Mouse (Mus musculus) heart, postnatal 4 days (tissue): Measurements from ENCODE around the gene Gm49384. TPM values are rescaled to one million over a fixed set of nuclear protein-coding genes. Genes with fewer than 3 reads are reported as not detected.
A peak's percentile ranks its signal among the peaks of the same experiment; 100 is the strongest.

Source experiments
- DNase-seq: peaks from one replicate; pipeline ENCODE4 v3.0.0; 2021
- total RNA-seq, 2 experiments: library from RNA; stranded (reverse); gene quantifications; 2 replicates each; pipeline ENCODE4 v1.2.3; 2021

Gm49384 gene
- total RNA-seq, 2 experiments from 2014 or later, result 8.4 to 10.0 TPM

- no peak for DNase-seq
These were observed 3.3 kb upstream of the Gm49384 start for GRCm38 (mm10) chr12:69207396-69207795.

DNA sequence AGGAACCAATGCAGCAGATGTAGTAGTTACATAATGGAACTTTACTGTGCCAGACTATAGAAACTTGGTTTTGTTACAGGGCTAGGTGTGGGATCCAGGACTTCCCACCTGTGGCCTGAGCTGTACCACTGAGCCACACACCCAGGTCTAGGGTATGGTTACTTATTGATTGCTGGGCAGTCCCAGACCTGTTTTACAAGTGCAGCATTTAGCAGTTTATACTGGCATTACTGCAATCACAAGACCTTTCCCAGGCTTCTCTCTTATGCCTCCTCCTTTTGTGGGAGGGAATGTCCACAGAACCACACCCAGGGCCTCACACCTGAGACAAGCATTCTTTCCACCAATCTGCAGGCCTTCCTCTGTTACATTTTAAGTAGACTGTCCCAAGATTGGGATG is 5.1 kb downstream of the Gm49384 start:
- no peak for DNase-seq

DNA sequence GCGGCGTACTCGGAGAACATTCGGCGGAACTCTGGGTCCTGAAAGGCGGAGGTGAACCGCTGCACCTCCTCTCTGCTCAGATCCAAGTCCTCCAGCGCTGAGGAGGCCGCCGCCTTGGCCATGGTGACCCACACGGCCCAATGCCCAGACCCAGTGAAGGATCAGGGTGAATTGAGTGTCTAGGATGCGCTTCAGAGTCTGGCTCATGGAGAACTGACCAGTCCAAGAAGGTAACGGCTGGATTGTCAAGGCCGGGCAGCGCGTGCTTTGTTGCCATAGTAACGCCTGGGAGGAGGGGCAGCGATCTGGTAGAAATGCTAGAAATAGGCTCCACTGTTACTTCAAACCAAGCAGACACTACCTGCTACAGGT is 5.9 kb downstream of the Gm49384 start, which contains the start of gene Dnaaf2:
TSS of gene Dnaaf2 (minus strand) at position 266 of the 372 bp plus-strand sequence.
- peak; percentile 76 for DNase-seq

DNA sequence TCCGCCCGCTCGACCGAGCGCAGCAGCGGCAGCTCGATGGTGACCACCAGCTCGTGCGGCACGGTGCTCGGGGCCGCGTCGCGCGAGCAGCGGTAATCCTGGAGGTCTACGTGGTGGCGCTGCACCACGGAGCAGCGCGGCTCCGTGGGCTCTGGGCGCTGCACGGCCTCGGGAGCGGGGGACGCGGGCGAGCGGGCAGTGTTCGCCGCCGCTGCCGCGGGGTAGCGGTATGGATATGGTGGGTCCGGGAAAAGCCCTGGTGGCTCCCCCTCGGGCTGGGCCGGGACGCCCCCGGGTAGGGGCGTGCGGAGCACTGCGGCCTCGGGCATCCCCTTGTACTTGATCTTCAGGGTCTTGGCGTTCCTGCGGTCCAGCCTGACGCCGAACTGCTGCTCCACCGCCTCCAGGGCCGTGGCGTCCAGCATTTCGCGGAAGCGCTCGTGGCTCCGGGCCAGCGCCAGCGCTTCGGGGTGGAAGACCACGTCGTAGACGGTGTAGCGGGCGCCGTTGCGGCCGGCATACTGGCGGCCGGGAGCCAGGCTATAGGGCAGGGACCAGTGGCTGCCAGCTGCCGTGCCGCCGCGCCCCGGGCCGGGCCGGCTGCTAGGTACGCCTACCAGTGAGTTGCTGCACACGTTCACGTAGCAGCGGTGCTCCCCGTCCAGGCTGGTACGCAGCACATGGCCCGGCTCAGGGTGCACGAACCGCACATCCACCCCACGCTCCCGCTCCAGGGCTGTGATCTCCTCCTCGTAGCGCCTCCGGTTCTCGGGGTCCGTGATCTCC is 6.5 kb downstream of the Gm49384 start:
- peak; percentile 70 for DNase-seq

- DNase-seq, result peak; percentile 72
These were observed 7.4 kb downstream of the Gm49384 start, which contains the start of gene Gm49383 for GRCm38 (mm10) chr12:69196444-69197377. Gm49383 (minus strand) TSS chr12:69197104.

DNA sequence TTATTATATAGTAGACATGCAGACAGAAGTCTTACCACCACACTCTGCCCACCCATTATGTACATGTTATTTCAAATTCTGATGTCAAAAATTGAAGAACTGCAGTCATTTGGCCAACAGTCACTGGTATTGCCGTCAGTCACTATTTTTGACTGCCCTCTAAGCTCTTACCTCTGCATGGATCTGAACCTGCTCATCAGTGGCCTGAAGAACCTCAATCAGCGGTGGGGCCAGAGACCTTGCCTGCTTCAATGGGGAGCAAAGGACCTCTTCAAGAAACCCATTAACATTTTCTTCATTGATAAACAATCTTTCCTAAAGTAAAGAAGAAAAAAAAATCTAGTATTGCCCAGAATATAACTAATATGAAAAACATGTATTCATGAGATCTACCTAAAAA is 11.4 kb downstream of the Gm49384 start:
- DNase-seq, result no peak

DNA sequence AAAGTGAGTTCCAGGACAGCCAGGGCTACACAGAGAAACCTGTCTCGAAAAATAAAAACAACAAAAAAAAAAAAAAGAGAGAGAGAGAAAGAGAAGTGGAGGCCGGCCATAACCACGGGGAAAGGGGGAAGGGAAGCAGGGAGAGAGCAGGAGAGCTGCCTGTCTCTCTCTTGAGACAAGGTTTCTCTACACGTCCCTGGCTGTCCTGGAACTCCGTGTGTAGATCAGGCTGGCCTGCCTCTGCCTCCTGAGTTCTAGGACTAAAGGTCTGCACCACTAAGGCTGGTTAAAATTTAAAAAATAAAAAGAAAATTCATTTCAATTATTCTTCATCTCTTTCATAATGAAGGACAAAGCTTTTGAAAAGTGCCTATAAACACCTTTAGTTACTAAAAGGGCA is 12.7 kb downstream of the Gm49384 start:
- no peak for DNase-seq

DNA sequence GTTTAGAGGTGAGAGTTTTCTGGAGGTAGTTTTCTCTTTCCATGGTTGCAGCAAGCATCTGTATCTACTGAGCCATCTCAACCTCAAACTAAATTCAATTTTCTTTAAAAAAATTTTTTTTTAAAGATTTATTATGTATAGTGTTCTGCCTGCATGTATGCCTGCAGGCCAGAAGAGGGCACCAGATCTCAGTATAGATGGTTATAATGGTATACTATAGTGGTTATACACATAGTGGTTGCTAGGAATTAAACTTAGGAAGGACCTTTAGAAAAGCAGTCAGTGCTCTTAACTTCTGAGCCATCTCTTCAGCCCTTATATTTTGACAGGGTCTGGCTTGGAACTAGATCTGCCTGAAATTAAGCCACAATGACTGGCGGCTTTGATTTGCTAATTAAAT is 13.5 kb downstream of the Gm49384 start:
- DNase-seq, result no peak

- DNase-seq, result no peak
These were observed 14.0 kb downstream of the Gm49384 start for GRCm38 (mm10) chr12:69190074-69190473.

GRCm38 (mm10) chr12:69186811-69187471 is 17.1 kb downstream of the Gm49384 start:
- DNase-seq, result no peak

DNA sequence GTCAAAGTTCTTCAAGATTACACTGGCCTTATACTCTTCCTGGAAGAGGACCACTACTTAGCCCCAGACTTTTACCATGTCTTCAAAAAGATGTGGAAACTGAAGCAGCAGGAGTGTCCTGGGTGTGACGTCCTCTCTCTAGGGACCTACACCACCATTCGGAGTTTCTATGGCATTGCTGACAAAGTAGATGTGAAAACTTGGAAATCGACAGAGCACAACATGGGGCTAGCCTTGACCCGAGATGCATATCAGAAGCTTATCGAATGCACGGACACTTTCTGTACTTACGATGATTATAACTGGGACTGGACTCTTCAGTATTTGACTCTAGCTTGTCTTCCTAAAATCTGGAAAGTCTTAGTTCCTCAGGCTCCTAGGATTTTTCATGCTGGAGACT is 18.7 kb downstream of the Gm49384 start:
- no peak for DNase-seq

DNA sequence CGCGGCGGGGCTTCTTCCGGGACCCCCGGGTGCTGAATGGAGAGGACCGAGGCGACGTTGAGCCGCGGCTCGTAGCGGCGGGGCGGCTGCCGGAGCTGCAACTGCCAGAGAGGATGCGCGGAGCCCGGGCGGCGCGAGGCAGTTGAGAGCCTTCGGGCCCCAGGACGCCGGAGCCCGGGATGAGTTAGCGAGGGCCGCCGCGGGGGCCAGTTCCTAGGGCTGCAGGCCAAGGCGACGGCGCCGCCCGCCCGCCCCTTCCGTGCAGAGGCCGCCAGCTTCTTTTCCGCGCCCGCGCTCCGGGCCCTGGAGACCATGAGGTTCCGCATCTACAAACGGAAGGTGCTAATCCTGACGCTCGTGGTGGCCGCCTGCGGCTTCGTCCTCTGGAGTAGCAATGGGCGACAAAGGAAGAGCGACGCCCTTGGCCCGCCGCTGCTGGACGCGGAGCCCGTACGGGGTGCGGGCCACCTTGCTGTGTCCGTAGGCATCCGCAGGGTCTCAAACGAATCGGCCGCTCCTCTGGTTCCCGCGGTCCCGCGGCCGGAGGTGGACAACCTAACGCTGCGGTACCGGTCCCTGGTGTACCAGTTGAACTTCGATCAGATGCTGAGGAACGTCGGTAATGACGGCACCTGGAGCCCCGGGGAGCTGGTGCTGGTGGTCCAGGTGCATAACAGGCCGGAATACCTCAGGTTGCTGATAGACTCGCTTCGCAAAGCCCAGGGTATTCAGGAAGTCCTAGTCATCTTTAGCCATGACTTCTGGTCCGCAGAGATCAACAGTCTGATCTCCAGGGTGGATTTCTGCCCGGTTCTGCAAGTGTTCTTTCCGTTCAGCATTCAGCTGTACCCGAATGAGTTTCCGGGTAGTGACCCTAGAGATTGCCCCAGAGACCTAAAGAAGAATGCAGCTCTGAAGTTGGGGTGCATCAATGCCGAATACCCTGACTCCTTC is 19.4 kb downstream of the Gm49384 start:
- peak; percentile 70 for DNase-seq

GRCm38 (mm10) chr12:69183583-69184308 is 20.3 kb downstream of the Gm49384 start, which contains the start of the genes Rpl36al and Mgat2:
Rpl36al (minus strand) TSS chr12:69184083.
Mgat2 (plus strand) TSS chr12:69184157.
- peak; percentile 99 for DNase-seq

GRCm38 (mm10) chr12:69181800-69182199 is 22.3 kb downstream of the Gm49384 start:
- no peak for DNase-seq

DNA sequence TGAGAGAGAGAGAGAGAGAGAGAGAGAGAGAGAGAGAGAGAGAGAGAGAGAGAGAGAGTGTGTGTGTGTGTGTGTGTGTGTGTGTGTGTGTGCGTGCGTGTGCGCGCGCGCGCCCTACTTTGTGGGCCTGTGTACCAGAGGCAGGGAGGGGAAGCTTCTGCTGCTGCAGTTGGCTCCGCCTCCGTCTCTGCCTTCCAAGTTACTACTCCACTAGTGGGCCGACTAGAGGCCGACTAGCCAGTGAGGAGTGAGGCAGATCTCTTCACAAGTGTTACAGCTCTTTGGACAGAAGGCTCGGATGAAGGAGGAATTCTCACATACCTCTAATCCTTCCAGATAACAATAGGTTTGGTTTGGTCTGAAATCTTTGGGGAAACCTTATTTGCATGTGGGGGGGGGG is 24.7 kb downstream of the Gm49384 start:
- no peak for DNase-seq

DNA sequence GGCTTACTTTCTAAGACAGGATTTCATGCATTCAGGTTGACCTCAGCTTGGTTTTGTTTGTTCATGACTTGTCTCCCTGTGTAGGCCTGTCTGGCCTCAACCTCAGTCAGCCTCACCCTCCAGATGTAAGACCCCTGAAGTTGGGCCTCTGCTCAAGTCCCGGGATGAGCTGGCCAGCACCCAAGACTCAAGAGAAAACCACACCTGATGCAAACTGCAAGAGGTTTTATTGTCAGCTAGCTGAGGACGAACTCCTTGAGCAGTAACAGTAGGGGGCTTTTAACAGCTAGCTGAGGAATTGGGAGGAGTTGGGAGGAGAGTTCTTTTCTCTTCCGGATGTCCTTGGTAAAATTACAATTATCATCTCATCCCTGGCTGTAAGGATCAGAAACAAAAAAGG is 26.5 kb downstream of the Gm49384 start:
- DNase-seq, result no peak

GRCm38 (mm10) chr12:69175975-69176374 is 28.1 kb downstream of the Gm49384 start:
- DNase-seq, result no peak

DNA sequence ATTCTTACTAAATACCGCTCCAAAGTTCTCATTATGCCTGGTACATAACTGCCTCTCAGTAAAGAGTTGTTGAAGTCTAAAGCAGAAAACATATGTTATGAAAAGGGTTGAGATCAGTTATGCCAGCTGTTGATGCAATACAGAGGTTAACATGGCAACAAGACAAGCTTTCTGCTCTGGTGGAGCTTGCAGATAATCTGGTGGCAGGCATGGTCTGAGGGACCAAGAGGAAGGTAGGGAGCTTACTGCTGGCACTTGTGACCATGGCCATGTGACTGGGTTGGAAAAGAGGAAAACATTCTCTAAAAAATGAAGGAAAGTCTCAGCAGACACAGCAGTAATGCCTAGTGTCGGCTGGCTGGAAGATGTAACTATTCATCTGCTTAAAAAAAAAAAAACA is 32.8 kb downstream of the Gm49384 start:
- no peak for DNase-seq

DNA sequence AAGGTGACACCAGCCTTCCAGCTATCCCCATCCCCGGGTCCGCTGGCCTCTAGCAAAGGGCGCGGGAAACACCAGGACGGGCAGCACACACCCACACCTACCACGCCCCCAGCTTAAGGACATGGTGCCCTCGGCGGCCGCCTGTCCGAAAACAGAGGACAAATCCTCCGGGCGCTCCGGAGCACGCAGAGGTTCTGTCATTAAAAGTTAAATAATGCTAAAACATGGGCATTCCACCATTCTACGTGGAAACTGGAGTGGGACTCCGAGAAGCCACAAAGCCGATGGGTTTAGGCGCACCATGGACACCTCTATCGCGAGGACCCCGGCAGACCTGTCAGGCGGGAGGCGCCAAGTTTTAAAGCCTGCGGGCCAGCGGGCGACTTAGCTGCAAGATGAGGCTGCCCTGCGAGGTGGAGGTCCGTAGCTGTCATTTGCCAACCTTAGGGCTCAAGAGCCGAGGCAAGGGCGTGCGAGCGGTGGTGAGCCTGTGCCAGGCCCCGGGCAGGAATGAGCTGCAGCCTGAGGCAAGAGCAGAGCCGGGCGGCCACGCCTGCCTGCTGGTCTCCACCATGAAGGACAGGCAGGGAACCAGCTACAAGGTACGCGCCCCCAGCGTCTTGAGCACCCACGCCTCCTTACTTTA is 35.5 kb downstream of the Gm49384 start, which contains the start of gene Lrr1:
TSS of gene Lrr1 (plus strand) at position 354 of the 646 bp plus-strand sequence.
- peak; percentile 88 for DNase-seq
